Mouse (Mus musculus) heart, embryonic 15.5 days (tissue): ENCODE measurements at regions not wholly inside any gene's neighbourhood (a gene's known extent, or its start where the extent isn't known, plus 50 kb on each side); places are given as distances from the start of the nearest gene placed in this dataset.

Source experiments
- ATAC-seq: fragments of 200-750 bp; cut with Nextera tagmentation; replicated peaks from 2 replicates; pipeline ENCODE4 v1.8.0; 2017; ENCODE audit warnings: low read depth, moderate TSS enrichment; ENCODE audit not compliant: insufficient number of reproducible peaks, insufficient read depth, low FRiP score
- H3K27ac ChIP-seq: fragments of 300-500 bp; sonication (generic); 2 replicates; pipeline ENCODE4 v1.5.1; 2015; ENCODE audit warnings: mild to moderate bottlenecking, inconsistent platforms
- H3K27me3 ChIP-seq: fragments of 300-500 bp; sonication (generic); 2 replicates; pipeline ENCODE4 v1.6.1; 2015; ENCODE audit warnings: inconsistent platforms
- H3K36me3 ChIP-seq: fragments of 300-500 bp; sonication (generic); 2 replicates; pipeline ENCODE4 v1.6.1; 2015; ENCODE audit warnings: mild to moderate bottlenecking, inconsistent platforms
- H3K4me1 ChIP-seq: fragments of 300-500 bp; sonication (generic); replicated peaks from 2 replicates; pipeline ENCODE4 v1.6.1; 2015; ENCODE audit warnings: inconsistent platforms
- H3K4me2 ChIP-seq: fragments of 300-500 bp; sonication (generic); 2 replicates; pipeline ENCODE4 v1.6.1; 2015; ENCODE audit warnings: inconsistent platforms, mild to moderate bottlenecking, moderate library complexity
- H3K4me3 ChIP-seq: fragments of 300-500 bp; sonication (generic); 2 replicates; pipeline ENCODE4 v1.5.1; 2015; ENCODE audit warnings: mild to moderate bottlenecking, inconsistent platforms
- H3K9ac ChIP-seq: fragments of 300-500 bp; sonication (generic); 2 replicates; pipeline ENCODE4 v1.6.1; 2015; ENCODE audit warnings: mild to moderate bottlenecking, inconsistent platforms
- H3K9me3 ChIP-seq: fragments of 300-500 bp; sonication (generic); replicated peaks from 2 replicates; pipeline ENCODE4 v1.6.1; 2016; ENCODE audit warnings: inconsistent platforms
- WGBS: fragments of 180-500 bp; shearing (Covaris S2); methylation state at CpG from one replicate; pipeline ENCODE4 v1.1.7; 2015; ENCODE audit warnings: mixed read lengths; 5-methylcytosine and 5-hydroxymethylcytosine counted together

- no peak for ATAC-seq
Measured at GRCm38 (mm10) chr15:59807723-59808122, 208.7 kb downstream of the 4933412E24Rik start.

GRCm38 (mm10) chr15:59805771-59806170 lies 210.6 kb downstream of the 4933412E24Rik start:
- WGBS: 86% methylated on average over 2 of the region's 2 CpGs
- Histone ChIP-seq H3K4me1 (no peaks in the 10 kb centered on the region), H3K4me2 (no peak overlapping the region), H3K36me3 (no peaks in the 10 kb centered on the region), H3K27me3 (no peaks in the 10 kb centered on the region), H3K9me3 (no peaks in the 10 kb centered on the region), H3K27ac (no peak overlapping the region), H3K4me3 (no peak overlapping the region), H3K9ac (no peak overlapping the region)
- ATAC-seq: no peak

More at GRCm38 (mm10) chr15:59807723-59808122, 208.7 kb downstream of the 4933412E24Rik start:
- H3K36me3 ChIP-seq: no peaks in the 10 kb centered on the region
- H3K9ac ChIP-seq: no peak overlapping the region
- H3K4me3 ChIP-seq: no peak overlapping the region
- no peaks in the 10 kb centered on the region for H3K9me3 ChIP-seq
- no peak overlapping the region for H3K4me2 ChIP-seq
- 84% methylated on average over 6 of the region's 6 CpGs for WGBS
- no peak overlapping the region for H3K27ac ChIP-seq
- H3K27me3 ChIP-seq: no peaks in the 10 kb centered on the region
- H3K4me1 ChIP-seq: peaks cover 4% of the 10 kb centered on the region

- no peak overlapping the region for H3K4me3 ChIP-seq
- no peak overlapping the region for H3K27ac ChIP-seq
- no peaks in the 10 kb centered on the region for H3K36me3 ChIP-seq
- no peak for ATAC-seq
- H3K9me3 ChIP-seq: no peaks in the 10 kb centered on the region
- no peaks in the 10 kb centered on the region for H3K27me3 ChIP-seq
- WGBS: 88% methylated on average over 2 of the region's 2 CpGs
- no peak overlapping the region for H3K9ac ChIP-seq
- no peak overlapping the region for H3K4me2 ChIP-seq
- no peaks in the 10 kb centered on the region for H3K4me1 ChIP-seq
Measured at GRCm38 (mm10) chr15:59804821-59805220, 211.6 kb downstream of the 4933412E24Rik start.

- Histone ChIP-seq H3K27ac (no peak overlapping the region), H3K4me3 (no peak overlapping the region), H3K27me3 (no peaks in the 10 kb centered on the region), H3K36me3 (no peaks in the 10 kb centered on the region), H3K9me3 (no peaks in the 10 kb centered on the region), H3K9ac (no peak overlapping the region), H3K4me1 (no peaks in the 10 kb centered on the region), H3K4me2 (no peak overlapping the region)
- WGBS: 81% methylated on average over 7 of the region's 7 CpGs
- ATAC-seq: no peak
Measured at GRCm38 (mm10) chr15:59804394-59804793, 212.0 kb downstream of the 4933412E24Rik start.

GRCm38 (mm10) chr15:59802276-59802675 lies 214.1 kb downstream of the 4933412E24Rik start:
- Histone ChIP-seq H3K9ac (no peak overlapping the region), H3K27ac (no peak overlapping the region), H3K36me3 (no peaks in the 10 kb centered on the region), H3K27me3 (no peaks in the 10 kb centered on the region), H3K9me3 (no peaks in the 10 kb centered on the region), H3K4me2 (no peak overlapping the region), H3K4me3 (no peak overlapping the region), H3K4me1 (peaks cover 3% of the 10 kb centered on the region; the same call in 1 of the 2 replicates)
- WGBS: 77% methylated on average over 7 of the region's 7 CpGs
- ATAC-seq: no peak

GRCm38 (mm10) chr15:59799124-59799815 lies 217.1 kb downstream of the 4933412E24Rik start:
- Histone ChIP-seq H3K27me3 (no peaks in the 10 kb centered on the region), H3K4me3 (no peak overlapping the region), H3K27ac (no peak overlapping the region), H3K9me3 (no peaks in the 10 kb centered on the region), H3K4me1 (peaks cover 23% of the 10 kb centered on the region), H3K4me2 (no peak overlapping the region), H3K9ac (no peak overlapping the region), H3K36me3 (no peaks in the 10 kb centered on the region)
- 85% methylated on average over 3 of the region's 3 CpGs for WGBS
- no peak for ATAC-seq

GRCm38 (mm10) chr15:59798486-59798885 lies 217.9 kb downstream of the 4933412E24Rik start:
- H3K9me3 ChIP-seq: no peaks in the 10 kb centered on the region
- no peak overlapping the region for H3K4me3 ChIP-seq
- no peaks in the 10 kb centered on the region for H3K27me3 ChIP-seq
- H3K4me2 ChIP-seq: no peak overlapping the region
- no peak for ATAC-seq
- peaks cover 23% of the 10 kb centered on the region for H3K4me1 ChIP-seq
- H3K27ac ChIP-seq: no peak overlapping the region
- H3K9ac ChIP-seq: no peak overlapping the region
- no peaks in the 10 kb centered on the region for H3K36me3 ChIP-seq

- H3K36me3 ChIP-seq: no peaks in the 10 kb centered on the region
- H3K4me2 ChIP-seq: peak overlapping the region; percentile 37; the same call in 1 of the 2 replicates
- peak; percentile 88 for ATAC-seq
- no peaks in the 10 kb centered on the region for H3K9me3 ChIP-seq
- H3K27me3 ChIP-seq: no peaks in the 10 kb centered on the region
- 18% methylated on average over 5 of the region's 5 CpGs for WGBS
- peaks cover 23% of the 10 kb centered on the region for H3K4me1 ChIP-seq
- H3K4me3 ChIP-seq: no peak overlapping the region
- 0 out of 2 replicates have a peak overlapping the region, but pooled peaks have one; percentile 13 for H3K9ac ChIP-seq
- peak overlapping the region; percentile 61 for H3K27ac ChIP-seq
Measured at GRCm38 (mm10) chr15:59795717-59796116, 220.7 kb downstream of the 4933412E24Rik start.

- ATAC-seq: no peak
- 90% methylated on average over 6 of the region's 6 CpGs for WGBS
- Histone ChIP-seq H3K4me1 (peaks cover 23% of the 10 kb centered on the region), H3K27me3 (no peaks in the 10 kb centered on the region), H3K36me3 (no peaks in the 10 kb centered on the region), H3K4me3 (no peak overlapping the region), H3K27ac (no peak overlapping the region), H3K9ac (no peak overlapping the region), H3K4me2 (no peak overlapping the region), H3K9me3 (no peaks in the 10 kb centered on the region)
Measured at GRCm38 (mm10) chr15:59794871-59795270, 221.5 kb downstream of the 4933412E24Rik start.

GRCm38 (mm10) chr15:59786706-59787425 lies 229.5 kb downstream of the 4933412E24Rik start:
- Histone ChIP-seq H3K36me3 (no peaks in the 10 kb centered on the region), H3K4me1 (peaks cover 16% of the 10 kb centered on the region), H3K9me3 (no peaks in the 10 kb centered on the region), H3K4me3 (no peak overlapping the region), H3K27ac (no peak overlapping the region), H3K27me3 (no peaks in the 10 kb centered on the region), H3K9ac (no peak overlapping the region), H3K4me2 (no peak overlapping the region)
- 78% methylated on average over 4 of the region's 4 CpGs for WGBS
- ATAC-seq: no peak

- Histone ChIP-seq H3K4me2 (no peak overlapping the region), H3K4me1 (peaks cover 16% of the 10 kb centered on the region), H3K4me3 (no peak overlapping the region), H3K27ac (no peak overlapping the region), H3K36me3 (no peaks in the 10 kb centered on the region), H3K9me3 (no peaks in the 10 kb centered on the region), H3K27me3 (no peaks in the 10 kb centered on the region), H3K9ac (no peak overlapping the region)
- WGBS: 92% methylated on average over 5 of the region's 5 CpGs
- ATAC-seq: no peak
Measured at GRCm38 (mm10) chr15:59785981-59786380, 230.4 kb downstream of the 4933412E24Rik start.

GRCm38 (mm10) chr15:59784556-59784929 lies 231.9 kb downstream of the 4933412E24Rik start:
- peaks cover 16% of the 10 kb centered on the region for H3K4me1 ChIP-seq
- no peak overlapping the region for H3K4me2 ChIP-seq
- H3K4me3 ChIP-seq: no peak overlapping the region
- no peaks in the 10 kb centered on the region for H3K9me3 ChIP-seq
- no peaks in the 10 kb centered on the region for H3K27me3 ChIP-seq
- H3K9ac ChIP-seq: no peak overlapping the region
- ATAC-seq: no peak
- 57% methylated on average over 8 of the region's 8 CpGs for whole genome bisulfite sequencing
- no peak overlapping the region for H3K27ac ChIP-seq
- H3K36me3 ChIP-seq: no peaks in the 10 kb centered on the region
